Mouse (Mus musculus) ES-E14 (cell line): ENCODE results near the gene G0s2. TPM values are rescaled to one million over a fixed set of nuclear protein-coding genes. Genes with fewer than 3 reads are reported as not detected.
"Not testable (repeated sequence)": the region's sequence is repeated elsewhere in the genome, so short reads cannot be mapped to it uniquely, and the experiment has no call there.

ENCODE experiments used
- DNase-seq: peaks from one replicate; pipeline ENCODE4 v3.0.0-alpha.2; 2013; ENCODE audit warnings: low read depth, low spot score
- H3K27ac ChIP-seq: 2 replicates; pipeline ENCODE4 v1.5.1; 2012; ENCODE audit warnings: low read depth, mild to moderate bottlenecking, low read length, moderate library complexity, mixed read lengths; ENCODE audit not compliant: poor library complexity, insufficient read depth, severe bottlenecking
- H3K36me3 ChIP-seq: 2 replicates; pipeline ENCODE4 v1.6.1; 2012; ENCODE audit warnings: mild to moderate bottlenecking, low read length, moderate library complexity, mixed read lengths; ENCODE audit not compliant: control insufficient read depth, poor library complexity, insufficient read depth, severe bottlenecking
- H3K4me1 ChIP-seq, 2 experiments: fragments of 150-350 bp in 1 of 2; sonication (generic) in 1 of 2; 2 replicates each; pipeline ENCODE4 v1.6.1; 2012; ENCODE audit warnings: low read length in 2 of 2, mild to moderate bottlenecking in 1 of 2, mixed read lengths in 1 of 2; ENCODE audit not compliant: control insufficient read depth in 2 of 2, insufficient read depth in 2 of 2, poor library complexity in 1 of 2
- H3K4me3 ChIP-seq, 2 experiments: fragments of 150-350 bp in 1 of 2; sonication (generic) in 1 of 2; 2 replicates each; pipeline ENCODE4 v1.5.1; 2012; ENCODE audit warnings: low read length in 2 of 2, low read depth in 1 of 2, mild to moderate bottlenecking in 1 of 2, mixed read lengths in 1 of 2; ENCODE audit not compliant: insufficient read depth in 1 of 2, poor library complexity in 1 of 2, severe bottlenecking in 1 of 2
- H3K9ac ChIP-seq: 2 replicates; pipeline ENCODE4 v1.6.1; 2012; ENCODE audit warnings: low read depth, mild to moderate bottlenecking, low read length, mixed read lengths; ENCODE audit not compliant: poor library complexity, insufficient read depth, severe bottlenecking
- H3K9me3 ChIP-seq: fragments of 150-350 bp; sonication (generic); 2 replicates; pipeline ENCODE4 v1.6.1; 2012; ENCODE audit warnings: low read depth, mild to moderate bottlenecking, low read length; ENCODE audit not compliant: control insufficient read depth, insufficient read depth
- CHD2 ChIP-seq: IDR thresholded peaks from 2 replicates; pipeline ENCODE4 v1.6.1; 2014; ENCODE audit warnings: mild to moderate bottlenecking, low read depth, low read length, inconsistent platforms
- HCFC1 ChIP-seq: IDR thresholded peaks from 2 replicates; pipeline ENCODE4 v1.6.1; 2012; ENCODE audit warnings: low read length, inconsistent platforms, borderline replicate concordance; ENCODE audit not compliant: insufficient read depth
- MAFK ChIP-seq: IDR thresholded peaks from 2 replicates; pipeline ENCODE4 v1.6.1; 2014; ENCODE audit warnings: mild to moderate bottlenecking, low read depth, low read length, inconsistent platforms; ENCODE audit not compliant: insufficient read depth
- ZC3H11A ChIP-seq: IDR thresholded peaks from 2 replicates; pipeline ENCODE4 v1.6.1; 2012; ENCODE audit warnings: low read depth, mild to moderate bottlenecking, inconsistent platforms, low read length, borderline replicate concordance
- ZNF384 ChIP-seq: IDR thresholded peaks from 2 replicates; pipeline ENCODE4 v1.6.1; 2012; ENCODE audit warnings: low read depth, low read length, inconsistent platforms
- in situ Hi-C, 2 experiments: fragments of 600-800 bp; cut with MboI; formaldehyde crosslinking; loops; one replicate each; pipeline ENCODE4 v1.15.1; 2025; ENCODE audit warnings: low sequenced_read_pairs in 2 of 2, inconsistent platforms in 1 of 2; ENCODE audit not compliant: unreplicated experiment in 2 of 2
- total RNA-seq: library from RNA; depleted of rRNA; stranded (reverse); fragments of 300-350 nt; gene quantifications from 2 replicates; pipeline ENCODE4 v1.2.3, GENCODE M21; 2012

Gene G0s2
- total RNA-seq, 1 experiment = 7.3 TPM

DNA sequence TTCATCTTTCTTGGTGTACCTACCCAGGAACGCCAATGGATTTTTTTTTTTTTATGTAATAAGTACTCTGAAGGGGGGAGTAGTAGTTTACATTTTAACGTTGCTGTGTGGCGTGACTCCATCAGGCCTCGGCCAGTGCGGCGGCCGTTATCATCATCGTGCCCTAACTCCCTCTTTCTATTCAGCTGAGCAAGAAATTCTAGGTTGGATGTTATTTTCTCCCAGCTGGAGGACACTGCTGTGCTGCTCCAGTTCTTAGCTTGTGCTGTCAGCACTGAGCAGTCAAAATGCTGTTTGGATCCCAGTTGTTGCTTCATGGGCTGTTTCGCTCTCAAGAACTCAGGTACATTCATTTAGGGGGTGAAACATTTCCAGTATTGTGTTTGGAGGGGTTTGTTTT is 13.5 kb downstream of the G0s2 start:
- no peaks in the 10 kb centered on the region for H3K36me3 ChIP-seq
- no peak for DNase-seq
- no peaks in the 10 kb centered on the region for H3K4me1 ChIP-seq
- H3K4me3 ChIP-seq = no peak overlapping the region
- TF ChIP-seq CHD2 = no peak
- TF ChIP-seq ZC3H11A = no peak
- TF ChIP-seq HCFC1 = no peak
- no peak for TF ChIP-seq MAFK
- TF ChIP-seq ZNF384 = no peak
- in situ Hi-C loops = no loop called here
- H3K9me3 ChIP-seq = no peaks in the 10 kb centered on the region
- H3K27ac ChIP-seq = no peak overlapping the region
- no peak overlapping the region for H3K9ac ChIP-seq

DNA sequence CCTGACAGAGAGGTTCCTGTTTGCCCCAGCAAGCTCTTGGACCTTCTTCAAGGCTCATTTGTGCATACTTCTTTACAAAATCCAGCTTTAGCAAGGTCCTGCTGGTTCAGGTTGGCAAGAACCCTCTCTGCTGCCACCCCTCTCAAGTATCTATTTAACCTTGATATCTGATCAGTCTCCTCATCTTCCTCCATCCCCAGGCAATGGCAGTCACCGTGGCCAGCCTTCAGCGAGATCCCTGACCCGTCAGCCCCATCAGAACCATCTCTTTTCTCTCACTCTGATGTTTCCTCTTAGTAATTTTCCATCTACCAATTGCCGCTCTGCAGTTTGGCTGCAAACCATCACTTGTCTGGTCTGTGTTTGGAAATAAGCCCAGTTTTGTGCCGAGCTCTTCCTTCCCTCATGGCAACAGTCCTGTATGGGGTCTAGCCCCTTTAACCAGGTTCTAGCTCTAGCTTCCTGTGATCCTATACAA is 16.4 kb downstream of the G0s2 start:
- in situ Hi-C loops = no loop called here
- Histone ChIP-seq H3K4me3 (no peak overlapping the region), H3K27ac (no peak overlapping the region), H3K9ac (no peak overlapping the region), H3K36me3 (no peaks in the 10 kb centered on the region), H3K4me1 (no peaks in the 10 kb centered on the region), H3K9me3 (no peaks in the 10 kb centered on the region)
- DNase-seq = no peak
- TF ChIP-seq HCFC1 (no peak), ZNF384 (no peak), MAFK (no peak), CHD2 (no peak), ZC3H11A (no peak)

DNA sequence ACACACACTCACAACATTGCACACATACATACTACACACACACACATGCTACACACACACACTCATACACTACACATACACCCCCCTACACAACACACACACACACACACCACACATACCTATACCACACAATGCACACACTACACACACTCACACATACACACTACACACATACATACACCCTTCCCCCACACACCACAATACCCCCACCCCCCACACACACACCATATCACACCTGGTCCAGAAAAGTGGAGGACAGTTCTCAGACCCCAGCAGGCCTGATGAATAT is 16.8 kb downstream of the G0s2 start:
- Histone ChIP-seq H3K27ac (no peak overlapping the region), H3K4me1 (no peaks in the 10 kb centered on the region), H3K36me3 (no peaks in the 10 kb centered on the region), H3K9me3 (no peaks in the 10 kb centered on the region), H3K9ac (no peak overlapping the region), H3K4me3 (no peak overlapping the region)
- no peak for DNase-seq
- in situ Hi-C loops = no loop called here
- no peak for TF ChIP-seq MAFK

DNA sequence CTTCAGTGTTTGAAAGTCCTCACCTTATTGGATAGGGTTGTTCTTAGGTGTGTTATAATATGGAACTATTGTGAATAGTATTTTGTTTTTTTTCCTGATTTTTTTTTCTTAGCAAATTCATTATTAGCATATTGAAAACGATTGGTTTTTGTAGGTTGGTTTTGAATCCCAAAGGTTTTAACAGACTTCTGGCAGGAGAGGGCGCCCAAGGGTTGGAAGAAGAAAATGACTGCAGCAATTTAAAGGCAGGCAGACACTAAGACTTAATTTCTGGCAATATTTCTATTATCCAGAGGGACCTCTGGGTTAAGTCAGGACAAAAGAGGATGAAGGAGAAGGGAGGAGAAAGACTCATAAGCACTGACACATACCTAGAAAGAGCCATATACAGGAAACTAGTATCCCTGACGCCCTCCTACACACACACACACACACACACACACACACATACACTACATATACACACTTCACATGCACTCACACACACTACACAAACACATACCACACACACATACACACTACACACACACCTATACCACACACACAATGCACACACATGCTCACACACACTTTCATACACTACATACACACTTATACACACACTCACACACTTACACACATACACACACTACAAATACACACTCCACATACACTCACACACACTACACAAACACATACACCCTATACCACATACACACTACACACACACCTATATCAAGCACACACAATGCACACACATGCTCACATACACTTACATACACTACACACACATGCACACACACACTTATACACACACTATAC is 17.3 kb downstream of the G0s2 start:
- TF ChIP-seq MAFK (no peak), HCFC1 (no peak), CHD2 (no peak), ZNF384 (no peak), ZC3H11A (no peak)
- no peaks in the 10 kb centered on the region for H3K4me1 ChIP-seq
- no peak overlapping the region for H3K4me3 ChIP-seq
- in situ Hi-C loops = no loop called here
- DNase-seq = peak; percentile 21
- no peak overlapping the region for H3K9ac ChIP-seq
- H3K27ac ChIP-seq = no peak overlapping the region
- no peaks in the 10 kb centered on the region for H3K36me3 ChIP-seq
- no peaks in the 10 kb centered on the region for H3K9me3 ChIP-seq

- in situ Hi-C loops = no loop called here
- H3K4me3 ChIP-seq = no peak overlapping the region
- H3K9me3 ChIP-seq = no peaks in the 10 kb centered on the region
- no peak overlapping the region for H3K9ac ChIP-seq
- no peaks in the 10 kb centered on the region for H3K36me3 ChIP-seq
- DNase-seq = no peak
- H3K27ac ChIP-seq = no peak overlapping the region
- 0 out of 4 replicates have a peak, but pooled peaks cover 0 to 1% of the 10 kb centered on the region in 2 experiments for H3K4me1 ChIP-seq
- TF ChIP-seq ZNF384 = no peak
- no peak for TF ChIP-seq HCFC1
- no peak for TF ChIP-seq ZC3H11A
- no peak for TF ChIP-seq MAFK
- no peak for TF ChIP-seq CHD2
Measured at GRCm38 (mm10) chr1:193255032-193255431, 18.0 kb downstream of the G0s2 start.

DNA sequence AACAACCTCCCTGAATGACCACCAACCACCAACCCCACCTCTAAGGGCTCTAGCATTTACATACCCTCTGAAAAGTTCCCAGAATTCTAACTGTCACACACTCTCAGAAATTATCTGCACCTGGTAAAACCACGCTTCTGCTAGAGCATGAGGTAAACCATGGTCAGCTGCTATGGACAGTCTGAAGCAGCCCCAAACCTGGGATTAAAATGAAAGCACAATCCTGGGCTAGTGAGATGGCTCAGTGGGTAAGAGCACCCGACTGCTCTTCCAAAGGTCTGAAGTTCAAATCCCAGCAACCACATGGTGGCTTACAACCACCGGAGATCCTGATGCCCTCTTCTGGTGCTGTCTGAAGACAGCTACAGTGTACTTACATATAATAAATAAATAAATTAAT is 19.1 kb downstream of the G0s2 start:
- H3K9ac ChIP-seq, H3K9me3 ChIP-seq, H3K27ac ChIP-seq, in situ Hi-C loops, H3K36me3 ChIP-seq, H3K4me1 ChIP-seq, DNase-seq, H3K4me3 ChIP-seq: not testable (repeated sequence)
